ENCODE assay signal across 9 mouse cellular contexts in the genomic region with DNA sequence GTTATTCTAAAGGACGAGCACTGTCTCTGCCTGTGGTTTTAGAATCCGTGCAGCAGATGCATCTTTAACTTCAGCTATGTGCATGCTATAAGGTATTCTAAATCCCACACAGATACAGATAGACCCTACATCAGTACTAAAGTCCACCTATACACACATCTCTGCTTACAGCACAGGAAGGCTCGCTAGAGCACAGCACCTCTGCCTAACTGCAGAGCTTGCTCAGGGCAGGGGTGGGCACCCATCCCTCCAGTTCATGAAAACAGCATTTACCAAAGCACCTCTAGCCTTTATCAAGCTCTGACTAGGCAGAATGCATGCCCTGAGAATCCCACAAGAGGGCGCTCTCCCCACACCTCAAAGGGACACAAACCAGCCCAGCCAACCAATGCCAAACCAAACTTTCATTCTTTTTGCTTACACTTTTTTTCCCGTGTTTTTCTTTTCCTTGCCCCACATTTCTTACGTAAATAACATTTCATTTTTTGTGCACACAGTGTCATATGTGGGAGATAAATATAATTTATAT.
DNase-seq lines count a peak whose midpoint lies in the region; TF ChIP-seq lines count a peak whose summit lies in the region.
"Had no signal": no experiment of that assay in that cellular context is flagged by ENCODE, and none has a peak within 500 bp of the region (broad histone marks: within the 10 kb centered on the region; RNA-seq: fewer than 3 reads in every experiment).

No protein-coding gene starts in this region.

- no peak overlapping the region for H3K4me3 ChIP-seq in CH12.LX (replicated peaks in 1 of 3; ENCODE audit: low read depth in 2 of 3, low read length in 2 of 3, poor library complexity in 1 of 3)
- no peak overlapping the region for H3K4me3 ChIP-seq in layer of hippocampus, adult 2 months
- H3K4me3 ChIP-seq: heart, embryonic 15.5 days had no signal

- no peaks in the 10 kb centered on the region for H3K36me3 ChIP-seq in CH12.LX (replicated peaks in 1 of 2; ENCODE audit: control insufficient read depth in 1 of 2, insufficient read depth in 1 of 2, low read length in 1 of 2)
- H3K36me3 ChIP-seq: heart, embryonic 15.5 days had no signal

- no peaks in the 10 kb centered on the region for H3K9me3 ChIP-seq in CH12.LX (replicated peaks; ENCODE audit: low read length)
- H3K9me3 ChIP-seq: heart, embryonic 15.5 days had no signal

- peak; percentile 85 to 93 for TF ChIP-seq CTCF in CH12.LX (conservative IDR thresholded peaks at IDR 0.05 in 1 of 2, IDR thresholded peaks at IDR 0.05 in 1 of 2; ENCODE audit: low read depth in 2 of 2, low read length in 2 of 2)
- peak; percentile 96 for TF ChIP-seq CTCF in layer of hippocampus, adult 2 months (conservative IDR thresholded peaks at IDR 0.05)

- H3K79me2 ChIP-seq in CH12.LX (replicated peaks; ENCODE audit: control insufficient read depth, extremely low read depth, insufficient read depth, poor library complexity, severe bottlenecking): no peaks in the 10 kb centered on the region

- no peak overlapping the region for H3K27ac ChIP-seq in CH12.LX (ENCODE audit: insufficient read depth, low read depth)
- no peak overlapping the region for H3K27ac ChIP-seq in layer of hippocampus, adult 2 months
- H3K27ac ChIP-seq: heart, embryonic 15.5 days had no signal

- H3K4me1 ChIP-seq in CH12.LX (ENCODE audit: control insufficient read depth in 1 of 2, insufficient read depth in 2 of 2): peaks cover 5 to 14% of the 10 kb centered on the region in 2 experiments
- H3K4me1 ChIP-seq: heart, embryonic 15.5 days had no signal

- no peak overlapping the region for H3K9ac ChIP-seq in CH12.LX (ENCODE audit: insufficient read depth, low read depth)
- H3K9ac ChIP-seq: heart, embryonic 15.5 days had no signal

- TF ChIP-seq POLR2A in CH12.LX (IDR thresholded peaks at IDR 0.05; ENCODE audit: low read depth, low read length): no peak

- H3K4me2 ChIP-seq in CH12.LX (ENCODE audit: insufficient read depth, low read depth, poor library complexity, severe bottlenecking): peak overlapping the region; percentile 74; the same call in 1 of the 2 replicates
- H3K4me2 ChIP-seq: heart, embryonic 15.5 days had no signal

- TF ChIP-seq RAD21 in CH12.LX (IDR thresholded peaks at IDR 0.05; ENCODE audit: low read depth, low read length): peak; percentile 77

- H3K27me3 ChIP-seq in CH12.LX (replicated peaks): no peaks in the 10 kb centered on the region
- H3K27me3 ChIP-seq: heart, embryonic 15.5 days had no signal

- DNase-seq in CH12.LX (ENCODE audit: extremely low read depth): peak; percentile 67
- DNase-seq in adrenal gland, adult 18-20 months (ENCODE audit: low spot score in 2 of 2): peak; percentile 72 to 76
- DNase-seq in embryo, embryonic 11.5 days (ENCODE audit: low read depth, low spot score): peak; percentile 65
- peak; percentile 75 to 86 for DNase-seq in heart, postnatal 10 days
- peak; percentile 69 to 88 for DNase-seq in layer of hippocampus, adult 2 months (ENCODE audit: low spot score in 2 of 2)
- DNase-seq in lung, postnatal 10 days: peak; percentile 83
- DNase-seq in retina, postnatal 7 days (ENCODE audit: low read depth, low spot score): peak; percentile 56
- DNase-seq in yolk sac, embryonic 10.5 days (ENCODE audit: low spot score): peak; percentile 45

- in situ Hi-C loops in CH12.LX (cut with MboI; ENCODE audit: low pct_ligation_motif_present, low pct_unique_long_range_greater_than_20kb, low sequenced_read_pairs): loop anchor here (25.0 kb wide), 1 partner anchor 377 kb away; no protein-coding TSS in a partner anchor

- dilution Hi-C loops in CH12.LX (cut with MboI; ENCODE audit: extremely low pct_ligation_motif_present, extremely low pct_unique_long_range_greater_than_20kb, low sequenced_read_pairs): no loop called here

- TF ChIP-seq EP300 in CH12.LX (IDR thresholded peaks at IDR 0.05; ENCODE audit: low read length): no peak

- intact Hi-C loops in heart, postnatal 10 days (cut with DNase I): loop anchor here (2.0 to 5.0 kb wide), 2 partner anchors 598 to 773 kb away; no protein-coding TSS in a partner anchor

TF ChIP-seq in CH12.LX, 34 proteins besides CTCF, POLR2A, EP300 and RAD21:
- peak; percentile 15; the same call in 1 of the 2 replicates for TF ChIP-seq ZC3H11A (IDR thresholded peaks at IDR 0.05; ENCODE audit: low read depth, low read length)
- 0 out of 2 replicates have a peak, but pooled peaks have one; percentile 20 for TF ChIP-seq IRF4 (IDR thresholded peaks at IDR 0.05; ENCODE audit: low read depth, low read length)
- TF ChIP-seq CHD2 (IDR thresholded peaks at IDR 0.05; ENCODE audit: low read length): no peak
- TF ChIP-seq SMC3 (IDR thresholded peaks at IDR 0.05; ENCODE audit: low read depth, low read length): peak; percentile 69
- TF ChIP-seq SIN3A (IDR thresholded peaks at IDR 0.05; ENCODE audit: low read length): peak; percentile 23; the same call in 1 of the 2 replicates
- no peak for TF ChIP-seq ZKSCAN1 (IDR thresholded peaks at IDR 0.05; ENCODE audit: borderline replicate concordance, low read depth, low read length)
